Mouse (Mus musculus) urinary bladder, adult 18-20 months (tissue): ENCODE results near the gene Aif1.
"Not testable (repeated sequence)": the region's sequence is repeated elsewhere in the genome, so short reads cannot be mapped to it uniquely, and the experiment has no call there.

Experiments
- DNase-seq, 2 experiments: peaks; one replicate each; pipeline ENCODE4 v3.0.0; 2022; ENCODE audit warnings: low spot score in 2 of 2, mixed read lengths in 2 of 2

Aif1 gene

DNA sequence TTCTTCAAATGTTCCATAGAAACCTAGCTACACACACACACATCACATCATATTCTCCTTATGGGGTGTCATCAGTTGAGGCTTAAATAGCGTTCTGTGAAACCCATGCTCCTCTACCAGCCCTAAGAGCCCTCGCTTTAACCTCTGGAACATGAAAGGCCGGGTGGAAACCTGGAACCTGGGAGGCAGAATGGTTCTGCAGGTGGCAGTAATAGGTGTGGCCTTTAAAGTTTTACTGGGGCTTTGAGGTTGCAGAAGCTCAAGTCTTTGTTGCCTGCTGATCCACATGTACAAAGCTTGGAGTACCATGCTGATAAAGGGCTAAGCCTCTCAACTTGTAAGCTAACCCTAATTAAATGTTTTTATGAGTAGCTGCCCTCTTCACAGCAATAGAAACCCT lies 28.5 kb downstream of the Aif1 start:
- DNase-seq = no peak

DNA sequence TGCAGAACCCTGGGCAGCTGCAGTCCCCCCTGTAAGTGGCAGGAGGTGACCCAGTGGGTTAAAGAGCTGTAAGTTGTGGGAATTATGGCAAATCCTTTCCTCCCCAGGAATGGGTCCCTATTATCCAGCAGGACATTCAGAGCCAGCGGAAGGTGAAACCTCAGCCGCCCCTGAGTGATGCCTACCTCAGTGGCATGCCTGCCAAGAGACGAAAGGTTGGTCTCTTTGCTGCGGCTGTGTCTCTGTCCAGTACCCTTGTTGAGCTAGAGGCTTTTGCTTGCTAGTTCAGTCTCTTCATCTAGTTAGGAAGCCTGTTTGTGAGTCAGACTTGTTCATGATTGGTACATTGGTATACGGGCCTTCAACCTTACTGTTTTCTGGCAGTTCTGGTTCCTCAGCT lies 29.7 kb downstream of the Aif1 start:
- DNase-seq = no peak

DNA sequence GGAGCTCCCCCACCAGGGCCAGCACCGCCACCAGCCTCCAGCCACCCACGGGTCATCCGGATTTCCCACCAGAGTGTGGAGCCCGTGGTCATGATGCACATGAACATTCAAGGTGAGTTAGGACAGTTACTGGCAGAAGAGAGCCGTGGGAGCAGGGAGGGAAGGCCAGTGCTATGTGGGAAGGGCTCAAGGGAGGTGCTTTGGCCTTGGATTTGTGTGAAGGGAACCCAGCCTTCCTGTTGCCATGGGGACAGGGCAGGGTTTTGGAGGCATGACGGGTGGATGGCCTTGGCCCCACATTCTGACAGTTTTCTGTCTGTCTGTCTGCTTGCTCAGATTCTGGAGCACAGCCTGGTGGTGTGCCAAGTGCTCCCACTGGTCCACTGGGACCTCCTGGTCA lies 33.9 kb downstream of the Aif1 start:
- no peak for DNase-seq

DNA sequence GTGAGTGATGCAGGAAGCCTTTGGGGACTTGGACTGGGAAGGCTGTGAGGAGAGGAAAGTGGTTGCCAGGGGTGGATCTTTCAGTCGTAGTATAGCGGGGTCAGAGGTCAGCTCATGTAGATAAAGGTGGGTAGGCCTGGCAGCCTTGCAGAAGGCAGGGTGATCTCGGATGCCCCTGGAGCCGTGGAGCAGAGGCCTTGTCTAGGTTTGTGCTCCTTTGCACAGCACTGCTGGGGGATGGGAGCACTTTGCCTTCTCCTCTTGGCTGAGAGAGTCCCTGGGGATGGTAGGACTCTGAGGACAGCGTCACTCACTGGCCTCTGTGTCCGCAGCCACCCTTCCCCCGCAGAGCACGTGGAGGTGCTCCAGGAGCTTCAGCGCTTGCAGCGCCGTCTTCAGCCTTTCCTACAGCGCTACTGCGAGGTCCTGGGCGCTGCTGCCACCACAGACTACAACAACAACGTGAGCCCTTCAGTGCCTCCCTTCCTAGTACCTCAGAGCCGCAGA lies 35.3 kb downstream of the Aif1 start:
- DNase-seq = no peak

DNA sequence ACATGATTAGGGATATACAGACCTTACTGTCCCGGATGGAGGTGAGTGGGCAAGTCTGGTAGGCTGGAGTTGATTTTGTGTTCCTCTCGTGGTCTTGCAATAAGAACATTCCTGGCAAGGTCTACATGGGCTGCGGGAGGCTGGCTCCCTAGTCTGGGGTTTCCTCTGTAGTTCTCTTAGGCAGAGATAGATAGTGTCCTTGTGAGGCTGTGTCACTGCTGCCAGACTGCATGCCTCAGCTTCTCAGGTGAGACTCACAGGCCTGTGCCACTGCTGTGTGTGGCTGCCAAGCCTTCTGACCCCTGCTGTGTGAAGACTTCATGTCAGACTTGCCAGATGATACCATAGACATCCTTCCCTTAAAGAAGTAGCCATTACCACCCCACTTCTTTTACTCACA lies 36.6 kb downstream of the Aif1 start:
- no peak for DNase-seq

DNA sequence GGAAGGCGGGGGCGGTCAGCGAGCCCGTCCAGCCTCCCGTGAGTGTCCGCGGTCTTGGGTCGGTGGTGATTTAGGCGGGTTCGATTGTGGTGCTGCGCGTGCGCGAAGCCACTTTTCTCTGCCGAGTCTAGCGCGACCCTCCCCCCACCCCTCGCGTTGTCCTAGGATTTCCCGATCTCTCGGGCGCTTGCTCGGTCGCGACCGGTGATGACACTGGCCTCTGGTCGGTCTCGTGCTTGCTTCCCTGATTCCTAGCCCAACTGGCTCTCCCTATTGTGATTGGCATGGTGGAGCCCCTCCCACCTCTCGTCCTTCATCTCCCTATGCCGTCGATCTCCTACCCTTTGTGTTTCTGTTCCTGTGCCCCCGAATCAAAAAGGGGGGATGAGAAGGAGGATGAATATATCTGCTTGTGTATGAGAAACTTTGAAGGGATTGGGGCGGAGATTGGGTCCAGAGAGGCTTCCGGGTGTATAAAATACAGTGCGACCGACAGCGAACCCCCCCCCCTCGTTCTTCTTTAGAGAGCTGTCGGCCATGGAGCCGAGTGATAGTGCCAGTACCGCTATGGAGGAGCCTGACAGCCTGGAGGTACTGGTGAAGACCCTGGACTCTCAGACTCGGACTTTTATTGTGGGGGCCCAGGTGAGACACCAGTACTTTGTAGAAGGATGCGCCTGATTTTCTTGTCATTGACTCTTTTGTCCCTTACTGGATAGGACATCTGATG lies 40.1 kb downstream of the Aif1 start:
- no peak for DNase-seq

DNA sequence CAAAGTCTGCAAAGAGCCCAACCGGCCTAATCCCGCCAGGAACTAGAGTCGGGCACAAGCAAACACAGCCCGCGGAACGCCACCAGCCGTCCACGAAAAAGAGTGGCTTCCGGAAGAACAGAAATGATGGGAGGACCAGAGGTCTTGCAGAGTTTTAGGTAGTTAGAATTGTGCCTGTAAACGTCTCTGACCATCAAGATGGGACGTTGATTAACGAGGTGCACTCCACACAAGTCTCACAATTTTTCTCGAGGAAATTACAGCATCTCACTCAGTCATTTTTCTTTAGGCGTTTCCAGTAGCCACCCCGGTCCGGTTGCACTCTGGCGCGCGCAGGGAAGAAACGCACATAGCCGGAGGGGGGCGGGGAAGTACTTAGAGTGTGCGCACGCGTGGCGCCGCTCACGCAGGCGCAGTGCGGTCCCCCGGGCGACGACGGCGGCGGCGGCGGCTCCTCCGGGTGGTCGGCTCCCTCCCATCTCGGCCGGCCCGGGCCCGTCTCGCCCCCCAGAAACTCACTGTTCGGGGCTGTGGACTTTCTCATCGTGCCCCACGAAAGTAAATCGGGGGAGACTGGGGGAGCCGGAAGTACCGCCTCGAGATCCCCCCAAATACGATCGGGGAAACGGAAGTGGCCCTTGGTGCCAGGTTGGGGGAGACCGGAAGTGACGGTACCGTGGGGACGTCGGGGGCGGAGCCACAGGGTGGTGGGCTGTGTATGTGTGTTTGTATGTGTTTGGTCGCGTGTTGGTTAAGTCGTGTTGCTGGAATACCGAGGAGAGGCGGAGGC lies 40.9 kb downstream of the Aif1 start, which contains the start of gene Bag6:
TSS of gene Bag6 (plus strand) at position 378 of the 790 bp plus-strand sequence.
- DNase-seq = peak; percentile 87 to 93

DNA sequence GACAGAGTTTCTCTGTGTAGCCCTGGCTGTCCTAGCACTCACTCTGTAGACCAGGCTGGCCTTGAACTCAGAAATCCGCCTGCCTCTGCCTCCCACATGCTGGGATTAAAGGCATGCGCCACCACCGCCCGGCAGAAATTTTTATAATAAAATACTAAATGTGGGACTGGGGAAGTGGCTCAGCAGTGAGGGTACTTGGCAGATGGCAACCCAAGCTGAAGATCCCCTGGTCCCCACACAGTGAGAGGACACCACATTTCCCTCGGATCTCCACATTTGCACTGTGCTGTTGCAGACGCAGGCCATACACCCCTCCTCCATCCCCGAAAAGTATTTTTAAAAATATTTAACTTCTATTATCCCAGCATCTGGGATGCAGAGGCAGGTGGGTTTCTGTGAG lies 42.4 kb downstream of the Aif1 start:
- no peak for DNase-seq

DNA sequence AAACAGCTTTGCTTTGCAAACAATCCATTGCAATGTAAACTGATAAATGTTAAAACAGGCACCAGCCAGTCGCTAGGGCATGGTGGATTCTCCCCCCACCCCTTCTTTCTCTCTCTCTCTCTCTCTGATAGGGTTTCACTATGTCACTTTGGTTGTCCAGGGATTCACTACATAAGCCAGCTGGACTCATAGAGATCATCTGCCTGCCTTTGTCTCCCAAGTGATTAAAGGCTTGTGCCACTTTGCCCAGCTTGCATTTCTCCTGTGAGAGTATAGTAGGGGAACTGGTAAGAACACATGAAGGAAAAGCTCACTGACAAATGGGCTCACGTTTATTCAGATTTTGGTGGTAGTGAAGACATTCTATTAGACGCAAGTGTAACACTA lies 43.7 kb downstream of the Aif1 start:
- no peak for DNase-seq

DNA sequence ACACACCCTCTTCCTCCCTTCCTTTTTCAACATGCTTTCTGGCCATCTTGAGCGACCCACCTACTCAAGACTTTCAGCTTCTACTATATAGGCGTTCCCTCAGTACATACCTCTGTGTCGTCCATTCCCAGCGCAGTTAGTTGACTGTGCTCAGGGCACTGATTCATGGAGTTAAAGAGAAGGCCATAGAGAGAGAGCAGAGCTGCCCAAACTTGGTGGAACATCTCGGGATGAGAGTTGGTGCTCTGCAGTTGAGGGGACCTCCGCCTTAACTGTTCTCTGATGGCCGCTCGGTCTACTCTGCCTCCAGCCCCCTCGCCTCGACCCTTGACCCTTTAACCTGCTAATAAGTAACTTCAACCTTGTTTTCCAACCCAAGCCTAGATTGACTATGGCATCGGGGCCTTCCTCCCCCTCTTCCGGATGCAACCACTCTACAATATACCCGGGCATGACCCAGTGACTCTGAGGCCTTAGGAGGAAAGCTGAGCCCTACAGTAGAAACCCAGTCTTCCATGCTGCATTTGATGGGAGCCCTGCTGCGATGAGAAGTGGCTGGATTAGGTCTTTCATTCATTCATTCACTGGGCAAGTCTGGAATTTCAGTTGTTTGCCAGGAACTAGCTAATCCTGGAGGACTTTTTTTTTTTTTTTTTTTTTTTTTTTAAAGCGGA lies 44.2 kb downstream of the Aif1 start, which contains the start of gene Apom:
TSS of gene Apom (minus strand) at position 551 of the 674 bp plus-strand sequence.
- DNase-seq = no peak

DNA sequence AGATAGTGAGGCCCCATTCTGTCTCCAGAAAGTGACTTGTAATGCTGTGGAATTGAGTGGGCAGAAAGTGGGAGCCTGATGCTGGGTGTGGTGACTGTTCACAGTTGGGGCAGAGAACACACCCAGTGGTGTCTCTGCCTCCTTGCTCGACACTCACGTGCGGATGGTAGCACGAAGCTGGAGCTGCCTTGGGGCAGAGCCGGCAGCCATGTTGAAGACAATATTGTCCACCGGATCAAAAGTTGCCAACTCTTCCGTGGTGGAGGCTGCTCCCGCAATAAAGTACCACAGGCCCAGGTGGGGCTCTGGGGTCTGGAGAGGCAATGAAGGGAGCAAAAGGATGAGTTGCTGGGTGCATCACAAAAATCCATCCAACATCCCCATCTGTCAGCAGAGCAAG lies 44.8 kb downstream of the Aif1 start:
- DNase-seq = no peak

DNA sequence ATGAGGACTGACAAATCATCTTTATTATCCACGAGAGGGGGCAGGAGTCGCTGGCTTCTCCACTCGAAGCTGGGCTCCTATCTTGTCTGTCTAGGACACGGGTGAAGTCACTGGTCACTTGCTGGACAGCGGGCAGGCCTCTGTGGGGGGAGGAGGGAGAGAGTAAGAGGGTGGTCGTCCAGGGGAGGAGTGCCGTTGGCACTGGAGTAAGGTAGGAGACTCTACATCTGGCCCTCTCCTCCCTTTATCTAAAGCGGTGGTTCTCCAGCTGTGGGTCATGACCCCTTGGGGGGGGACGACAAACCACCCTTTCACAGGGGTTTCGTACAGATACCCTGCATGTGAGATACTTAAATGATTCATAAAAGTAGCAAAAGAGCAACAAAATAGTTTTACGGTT lies 46.9 kb downstream of the Aif1 start:
- no peak for DNase-seq

DNA sequence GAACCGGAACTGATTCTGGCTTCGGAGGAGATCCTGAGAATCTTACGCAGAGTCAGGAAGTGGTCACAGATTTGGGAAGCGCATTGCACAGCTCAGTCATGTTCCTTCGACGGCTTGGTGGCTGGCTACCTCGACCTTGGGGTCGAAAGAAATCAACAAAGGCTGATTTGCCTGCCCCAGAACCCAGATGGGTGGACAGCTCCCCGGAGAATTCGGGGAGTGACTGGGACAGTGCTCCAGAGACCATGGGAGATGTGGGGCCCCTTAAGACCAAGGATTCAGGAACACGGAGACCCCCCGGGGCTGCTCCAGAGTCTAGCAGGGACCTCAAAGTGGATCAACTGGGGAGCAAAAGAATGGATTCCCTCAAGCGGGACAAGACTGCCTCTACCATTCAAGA lies 48.9 kb downstream of the Aif1 start:
- DNase-seq = no peak

DNA sequence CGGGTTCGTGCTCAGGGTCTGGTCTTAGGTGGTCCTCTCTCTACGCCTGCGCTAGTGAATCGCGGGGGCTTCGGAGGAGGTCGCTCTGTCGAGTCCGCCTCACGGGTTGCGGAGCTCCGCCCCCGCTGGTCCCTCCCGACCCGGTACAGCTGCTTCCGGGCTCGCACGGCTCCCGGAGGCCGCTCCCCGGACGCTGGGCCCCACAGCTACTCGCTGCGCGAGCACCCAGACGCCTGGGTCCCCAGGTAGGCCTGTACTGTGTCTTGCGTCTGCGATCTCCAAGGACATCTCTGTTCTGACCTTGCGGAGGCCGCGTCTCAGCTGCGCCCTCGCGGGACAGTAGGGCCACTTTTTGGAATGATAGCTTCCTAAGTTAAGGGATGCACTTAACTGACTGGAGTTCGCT lies 49.7 kb downstream of the Aif1 start, which contains the start of gene D17H6S53E:
TSS of gene D17H6S53E (plus strand) at position 168 of the 406 bp plus-strand sequence.
- DNase-seq = peak; percentile 65 to 76

DNA sequence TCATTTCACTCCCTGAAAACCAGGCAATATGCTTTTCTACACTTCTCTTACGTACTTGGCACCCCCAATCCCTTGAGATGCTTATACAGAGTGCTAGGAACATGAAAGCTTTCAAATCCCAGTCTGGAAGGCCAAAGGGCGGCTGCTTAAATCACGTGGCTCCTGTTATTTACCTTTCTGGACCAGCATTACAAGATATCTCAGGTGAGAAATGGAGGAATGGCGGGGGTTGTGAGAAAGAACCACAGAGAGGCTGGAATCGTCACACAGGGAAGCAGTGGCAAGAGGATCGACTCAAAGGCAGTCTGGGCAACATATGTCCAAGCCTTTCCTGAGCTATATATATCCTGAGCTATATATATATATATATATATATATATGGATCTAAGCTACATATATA lies 50.3 kb downstream of the Aif1 start:
- no peak for DNase-seq

DNA sequence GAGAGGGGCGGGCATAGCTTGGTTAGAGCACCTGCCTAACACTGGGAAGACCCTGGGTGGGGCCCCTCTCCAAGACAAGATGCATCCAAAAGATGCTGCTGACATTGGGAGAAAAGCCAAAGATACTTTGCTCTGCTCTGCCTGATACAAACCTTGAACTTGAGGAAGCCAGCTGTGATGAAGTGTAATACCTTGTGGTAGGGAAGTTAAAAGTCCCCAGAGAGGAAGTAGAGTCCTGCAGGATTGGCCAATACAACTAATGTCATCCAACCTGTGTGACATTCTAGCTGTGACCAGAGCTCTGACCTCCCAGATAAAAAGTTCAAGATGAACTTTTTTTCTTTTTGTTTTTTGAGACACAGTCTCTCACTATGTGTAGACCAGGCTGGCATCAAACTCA lies 50.8 kb downstream of the Aif1 start:
- no peak for DNase-seq

DNA sequence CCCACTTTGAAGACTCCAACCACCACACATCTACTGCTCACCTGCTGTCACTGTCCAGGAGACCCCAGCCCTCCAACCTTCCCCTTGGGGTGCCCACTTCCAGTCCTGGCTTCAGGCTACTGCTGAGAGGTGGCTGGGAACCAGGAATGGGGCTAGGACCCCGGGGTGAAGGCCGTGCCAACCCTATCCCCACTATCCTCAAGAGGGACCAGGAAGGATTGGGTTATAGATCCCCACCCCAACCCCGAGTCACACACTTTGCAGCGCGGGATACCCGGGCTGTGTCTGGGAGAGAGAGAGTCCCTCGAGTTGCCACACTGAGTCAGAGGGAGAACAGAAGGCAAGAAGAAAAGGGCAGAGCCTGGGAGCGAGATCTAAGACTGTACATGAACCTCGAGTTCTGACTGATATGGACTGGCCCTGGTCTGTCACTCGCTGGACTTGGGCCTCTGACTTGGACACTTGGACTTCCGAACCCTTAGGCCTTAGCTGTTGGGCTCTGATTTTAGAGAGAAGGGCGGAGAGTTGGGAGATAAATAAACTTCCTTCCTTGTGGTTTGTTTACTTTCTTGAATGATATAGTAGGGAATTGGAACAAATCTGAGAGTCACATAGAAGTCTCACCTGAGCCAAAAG lies 51.5 kb downstream of the Aif1 start:
- DNase-seq = not testable (repeated sequence)

DNA sequence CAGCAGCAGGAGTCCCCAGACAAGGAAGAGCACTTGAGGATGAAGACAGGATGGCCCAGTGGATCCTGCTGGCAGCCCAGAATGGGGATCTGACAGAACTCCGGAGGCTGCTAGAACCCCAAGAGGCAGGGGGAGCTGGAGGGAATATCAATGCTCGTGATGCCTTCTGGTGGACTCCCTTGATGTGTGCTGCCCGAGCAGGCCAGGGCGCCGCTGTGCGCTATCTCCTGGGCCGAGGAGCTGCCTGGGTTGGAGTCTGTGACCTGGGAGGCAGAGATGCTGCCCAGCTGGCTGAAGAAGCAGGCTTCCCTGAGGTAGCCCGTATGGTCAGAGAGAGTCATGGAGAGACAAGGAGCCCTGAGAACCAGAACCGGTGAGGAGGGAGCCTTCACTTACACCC lies 52.6 kb downstream of the Aif1 start:
- not testable (repeated sequence) for DNase-seq

DNA sequence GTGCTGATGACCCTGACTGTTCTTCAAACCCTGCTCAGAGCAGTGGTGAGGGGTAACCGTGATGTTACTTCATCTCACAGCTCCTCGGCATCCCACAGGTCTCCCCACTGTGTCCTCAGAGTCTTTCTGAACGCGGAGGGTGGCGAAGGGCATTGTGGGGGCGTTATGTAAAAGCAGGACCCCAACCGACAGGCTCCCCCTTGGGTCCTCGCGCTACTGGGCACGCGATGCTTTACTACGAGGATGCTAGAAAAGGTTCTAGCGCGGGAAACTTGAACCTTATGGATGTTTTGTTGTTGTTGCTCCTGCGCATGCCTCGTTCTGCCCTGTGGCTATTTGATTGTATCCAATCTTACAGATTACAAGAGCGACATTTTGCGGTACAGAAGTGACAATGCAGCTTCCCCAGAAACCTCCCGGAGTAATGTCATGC lies 54.0 kb downstream of the Aif1 start, which contains the start of gene Csnk2b:
TSS of gene Csnk2b (minus strand) at position 183 of the 433 bp plus-strand sequence.
- no peak for DNase-seq

DNA sequence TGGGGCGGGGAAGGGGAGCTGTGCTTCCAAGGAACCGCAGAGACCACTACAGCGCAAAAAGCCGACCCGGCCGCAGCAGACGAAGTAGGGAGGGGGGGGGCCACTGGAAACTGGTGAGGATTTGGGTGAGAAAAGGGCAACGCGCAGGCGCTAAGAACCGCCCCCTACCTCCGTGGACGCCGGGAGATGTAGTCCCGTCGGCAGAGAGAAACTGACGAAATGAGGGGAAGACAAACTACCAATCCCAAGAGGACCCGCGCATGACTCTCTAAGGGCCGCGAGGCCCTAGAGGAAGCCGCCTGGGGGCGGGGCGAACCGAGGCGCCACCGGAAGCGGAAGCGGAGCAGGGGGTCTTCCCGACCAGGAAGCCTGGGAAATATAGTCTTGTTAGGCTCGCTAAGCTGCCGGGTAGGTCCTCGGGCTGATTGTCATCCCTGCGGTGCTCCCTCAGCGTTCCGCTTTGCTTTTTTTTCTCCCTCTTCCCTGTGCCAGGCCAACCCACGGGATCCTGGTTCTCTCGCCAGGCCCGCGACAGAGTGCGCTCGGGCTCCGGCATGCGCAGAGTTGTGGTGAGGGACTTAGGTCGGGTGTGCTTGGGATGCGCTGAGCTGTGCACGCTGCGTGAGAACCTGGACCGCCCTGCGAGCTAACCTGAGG lies 54.6 kb downstream of the Aif1 start, which contains the start of gene Gpank1:
TSS of gene Gpank1 (plus strand) at position 313 of the 657 bp plus-strand sequence.
- peak; percentile 90 to 98 for DNase-seq
